Mouse (Mus musculus) gastrocnemius, postnatal 4 days (tissue): ENCODE results near the gene Dpf3. TPM values are rescaled to one million over a fixed set of nuclear protein-coding genes. Genes with fewer than 3 reads are reported as not detected.

ENCODE experiments used
- total RNA-seq, 2 experiments: library from RNA; stranded (reverse); gene quantifications; 2 replicates each; pipeline ENCODE4 v1.2.3; 2021

The Dpf3 gene
- total RNA-seq, 2 experiments from 2014 or later, result 15.6 to 19.3 TPM

Other genes starting within 250 kb of the Dpf3 start
- gene Dcaf4, start 32.8 kb upstream of the Dpf3 start, total RNA-seq, result 10 to 100 TPM; 25.5 to 28.4 TPM
- 10 to 100 TPM; 23.5 to 25.6 TPM for gene Zfyve1, start 109.5 kb upstream of the Dpf3 start, total RNA-seq
- 100 to 1,000 TPM in 1 of 2 experiments, 10 to 100 TPM in 1; 84.5 to 100 TPM for gene Rbm25, start 143.5 kb upstream of the Dpf3 start, total RNA-seq
- gene Psen1, start 200.4 kb upstream of the Dpf3 start, total RNA-seq, result 10 to 100 TPM; 39.0 to 39.3 TPM